Mouse (Mus musculus): ENCODE measurements around the gene Gpr142.

DNA sequence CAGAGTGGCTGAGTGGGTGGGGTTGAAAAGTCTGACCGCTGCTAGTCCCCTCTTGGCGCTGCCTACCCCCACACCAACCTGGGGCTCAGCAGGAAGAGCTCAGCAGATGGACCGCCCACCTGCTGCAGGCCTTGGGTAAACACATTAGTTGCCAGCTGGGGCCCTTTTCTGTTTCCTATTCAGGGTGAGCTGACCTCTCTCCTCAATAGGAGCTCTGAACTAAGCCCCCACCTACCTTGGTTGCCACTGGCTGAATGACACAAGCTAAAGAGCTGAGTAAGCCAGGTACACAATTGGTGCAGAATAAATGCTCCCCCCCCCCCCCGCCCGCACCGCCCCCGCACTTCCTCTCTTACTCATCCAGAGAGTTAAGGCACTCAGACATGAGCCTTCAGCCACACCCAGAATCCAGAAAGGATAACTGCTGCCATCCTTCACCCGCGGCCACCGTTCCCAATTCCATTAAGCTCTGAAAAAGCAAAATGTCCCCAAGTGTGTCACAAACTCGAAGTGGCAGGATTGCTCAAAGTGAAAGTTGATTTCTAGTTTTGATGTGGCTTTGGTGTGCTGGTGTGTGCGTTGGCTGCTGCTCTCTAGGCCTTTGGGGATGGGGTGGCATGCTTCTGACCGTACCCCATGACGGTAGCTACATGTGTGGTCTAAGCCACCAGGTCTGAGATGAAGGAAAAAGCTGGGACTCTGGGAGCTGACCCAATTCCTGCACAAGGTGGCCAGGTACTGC is 9.1 kb downstream of the Gpr142 start:
- no peak for TF ChIP-seq POLR2A (IDR thresholded peaks at IDR 0.05; ENCODE audit: control insufficient read depth, extremely low read depth, insufficient read depth, low read length, poor library complexity)
- no peak for TF ChIP-seq CTCF (IDR thresholded peaks at IDR 0.05; ENCODE audit: borderline replicate concordance, control insufficient read depth, extremely low read depth, insufficient read depth, low read length, poor library complexity)
